Mouse (Mus musculus): ENCODE results near the gene Rab22a. TPM values are rescaled to one million over a fixed set of nuclear protein-coding genes. Genes with fewer than 3 reads are reported as not detected.
"Not testable (repeated sequence)": the region's sequence is repeated elsewhere in the genome, so short reads cannot be mapped to it uniquely, and the experiment has no call there.

Rab22a gene
- polyA plus RNA-seq, 1 experiment from 2014 or later, result 47.7 TPM

- 86% methylated on average over 15 of the region's 15 CpGs for WGBS
- Histone ChIP-seq H3K27ac (no peak overlapping the region), H3K4me2 (no peak overlapping the region), H3K9ac (no peak overlapping the region), H3K4me3 (replicated peaks) (no peak overlapping the region), H3K9me3 (no peaks in the 10 kb centered on the region), H3K36me3 (replicated peaks) (peaks cover 37% of the 10 kb centered on the region), H3K4me1 (no peaks in the 10 kb centered on the region), H3K27me3 (no peaks in the 10 kb centered on the region)
- no peak for ATAC-seq (ENCODE audit: low FRiP score)
Measured at GRCm38 (mm10) chr2:173705827-173706551, 46.4 kb downstream of the Rab22a start.

- not testable (repeated sequence) for H3K9ac ChIP-seq; ATAC-seq (ENCODE audit: low FRiP score); H3K4me3 ChIP-seq (replicated peaks); H3K27ac ChIP-seq; H3K4me1 ChIP-seq; H3K27me3 ChIP-seq; H3K9me3 ChIP-seq; H3K4me2 ChIP-seq
- peaks cover 21% of the 10 kb centered on the region for H3K36me3 ChIP-seq (replicated peaks)
Measured at GRCm38 (mm10) chr2:173707626-173708025, 48.1 kb downstream of the Rab22a start.

GRCm38 (mm10) chr2:173710193-173710592, 50.6 kb downstream of the Rab22a start:
- no peak for ATAC-seq (ENCODE audit: low FRiP score)
- Histone ChIP-seq H3K4me2 (no peak overlapping the region), H3K4me1 (peaks cover 17% of the 10 kb centered on the region), H3K36me3 (replicated peaks) (peaks cover 6% of the 10 kb centered on the region; the same call in 1 of the 2 replicates), H3K9me3 (no peaks in the 10 kb centered on the region), H3K27me3 (no peaks in the 10 kb centered on the region), H3K4me3 (replicated peaks) (no peak overlapping the region), H3K9ac (no peak overlapping the region), H3K27ac (0 out of 2 replicates have a peak overlapping the region, but pooled peaks have one; percentile 13)
- WGBS, result 85% methylated on average over 6 of the region's 6 CpGs

- H3K9ac ChIP-seq, result no peak overlapping the region
Measured at GRCm38 (mm10) chr2:173712656-173713055, 53.1 kb downstream of the Rab22a start.

GRCm38 (mm10) chr2:173713241-173713640, 53.7 kb downstream of the Rab22a start:
- H3K27me3 ChIP-seq, result no peaks in the 10 kb centered on the region
- no peak for ATAC-seq (ENCODE audit: low FRiP score)
- no peak overlapping the region for H3K4me3 ChIP-seq (replicated peaks)
- H3K9ac ChIP-seq, result no peak overlapping the region
- 77% methylated on average over 4 of the region's 4 CpGs for WGBS
- peaks cover 17% of the 10 kb centered on the region for H3K4me1 ChIP-seq
- no peaks in the 10 kb centered on the region for H3K9me3 ChIP-seq
- H3K27ac ChIP-seq, result no peak overlapping the region
- H3K4me2 ChIP-seq, result no peak overlapping the region
- no peaks in the 10 kb centered on the region; the same call in 1 of the 2 replicates for H3K36me3 ChIP-seq (replicated peaks)

More at GRCm38 (mm10) chr2:173712656-173713055, 53.1 kb downstream of the Rab22a start:
- Histone ChIP-seq H3K4me1 (peaks cover 17% of the 10 kb centered on the region), H3K27ac (0 out of 2 replicates have a peak overlapping the region, but pooled peaks have one; percentile 11), H3K4me2 (no peak overlapping the region), H3K36me3 (replicated peaks) (peaks cover 3% of the 10 kb centered on the region; the same call in 1 of the 2 replicates), H3K9me3 (no peaks in the 10 kb centered on the region), H3K4me3 (replicated peaks) (no peak overlapping the region), H3K27me3 (no peaks in the 10 kb centered on the region)
- 0 out of 2 replicates have a peak, but pooled peaks have one; percentile 13 for ATAC-seq (ENCODE audit: low FRiP score)
- 64% methylated on average over 10 of the region's 10 CpGs for WGBS

- H3K27ac ChIP-seq, result 0 out of 2 replicates have a peak overlapping the region, but pooled peaks have one; percentile 26
- H3K9me3 ChIP-seq, result no peaks in the 10 kb centered on the region
- H3K4me1 ChIP-seq, result peaks cover 17% of the 10 kb centered on the region
- 42% methylated on average over 8 of the region's 8 CpGs for WGBS
- no peak overlapping the region for H3K4me2 ChIP-seq
- ATAC-seq (ENCODE audit: low FRiP score), result peak; percentile 66
- H3K27me3 ChIP-seq, result no peaks in the 10 kb centered on the region
- H3K4me3 ChIP-seq (replicated peaks), result no peak overlapping the region
- H3K36me3 ChIP-seq (replicated peaks), result no peaks in the 10 kb centered on the region
- H3K9ac ChIP-seq, result no peak overlapping the region
Measured at GRCm38 (mm10) chr2:173714620-173715218, 55.2 kb downstream of the Rab22a start.

GRCm38 (mm10) chr2:173716966-173717365, 57.4 kb downstream of the Rab22a start:
- WGBS, result 94% methylated on average over 5 of the region's 5 CpGs
- H3K27ac ChIP-seq, result no peak overlapping the region

GRCm38 (mm10) chr2:173719115-173719514, 59.6 kb downstream of the Rab22a start, which contains the start of gene 1700010B08Rik:
Gene 1700010B08Rik (plus strand): TSS chr2:173719415.
- H3K9ac ChIP-seq; ATAC-seq (ENCODE audit: low FRiP score); H3K4me3 ChIP-seq (replicated peaks); H3K27ac ChIP-seq; H3K36me3 ChIP-seq (replicated peaks); H3K9me3 ChIP-seq; H3K4me2 ChIP-seq; H3K27me3 ChIP-seq: not testable (repeated sequence)
- H3K4me1 ChIP-seq, result peaks cover 10% of the 10 kb centered on the region; the same call in 1 of the 2 replicates
- 85% methylated on average over 5 of the region's 7 CpGs for WGBS

More at GRCm38 (mm10) chr2:173716966-173717365, 57.4 kb downstream of the Rab22a start:
- H3K4me3 ChIP-seq (replicated peaks), result no peak overlapping the region
- no peaks in the 10 kb centered on the region for H3K27me3 ChIP-seq
- H3K9ac ChIP-seq, result no peak overlapping the region
- no peak for ATAC-seq (ENCODE audit: low FRiP score)
- H3K4me1 ChIP-seq, result peaks cover 17% of the 10 kb centered on the region
- H3K9me3 ChIP-seq, result no peaks in the 10 kb centered on the region
- H3K36me3 ChIP-seq (replicated peaks), result no peaks in the 10 kb centered on the region
- no peak overlapping the region for H3K4me2 ChIP-seq

- Histone ChIP-seq H3K9ac (no peak overlapping the region), H3K4me1 (0 out of 2 replicates have a peak, but pooled peaks cover 5% of the 10 kb centered on the region), H3K27ac (no peak overlapping the region), H3K36me3 (replicated peaks) (no peaks in the 10 kb centered on the region), H3K4me2 (no peak overlapping the region), H3K27me3 (no peaks in the 10 kb centered on the region), H3K9me3 (no peaks in the 10 kb centered on the region), H3K4me3 (replicated peaks) (no peak overlapping the region)
- WGBS, result 87% methylated on average over 11 of the region's 11 CpGs
- no peak for ATAC-seq (ENCODE audit: low FRiP score)
Measured at GRCm38 (mm10) chr2:173722251-173722857, 62.8 kb downstream of the Rab22a start.

GRCm38 (mm10) chr2:173724382-173724781, 64.8 kb downstream of the Rab22a start:
- 59% methylated on average over 14 of the region's 14 CpGs for WGBS
- ATAC-seq (ENCODE audit: low FRiP score), result no peak
- Histone ChIP-seq H3K9me3 (no peaks in the 10 kb centered on the region), H3K27ac (no peak overlapping the region), H3K27me3 (no peaks in the 10 kb centered on the region), H3K4me3 (replicated peaks) (no peak overlapping the region), H3K4me1 (0 out of 2 replicates have a peak, but pooled peaks cover 5% of the 10 kb centered on the region), H3K36me3 (replicated peaks) (no peaks in the 10 kb centered on the region), H3K9ac (no peak overlapping the region), H3K4me2 (no peak overlapping the region)

- H3K4me3 ChIP-seq (replicated peaks), result no peak overlapping the region
- no peak overlapping the region for H3K4me2 ChIP-seq
- no peaks in the 10 kb centered on the region for H3K36me3 ChIP-seq (replicated peaks)
- ATAC-seq (ENCODE audit: low FRiP score), result no peak
- no peak overlapping the region for H3K9ac ChIP-seq
- no peak overlapping the region for H3K27ac ChIP-seq
- no peaks in the 10 kb centered on the region for H3K27me3 ChIP-seq
- H3K4me1 ChIP-seq, result peaks cover 10% of the 10 kb centered on the region
- no peaks in the 10 kb centered on the region for H3K9me3 ChIP-seq
- 61% methylated on average over 15 of the region's 15 CpGs for WGBS
Measured at GRCm38 (mm10) chr2:173724940-173725807, 65.6 kb downstream of the Rab22a start.

Measured in forebrain, embryonic 12.5 days (tissue).